Mouse (Mus musculus): ENCODE measurements around the gene Zfp341. TPM values are rescaled to one million over a fixed set of nuclear protein-coding genes. Genes with fewer than 3 reads are reported as not detected.

The Zfp341 gene
- polyA plus RNA-seq (2012; rRNA removed): 3.6 and 3.9 TPM in 2 replicates
- polyA plus RNA-seq (2014; fragmentation: Nextera tagmentation; extraction: Ambion mirVana): 1.1 and 2.2 TPM in 2 replicates

DNA sequence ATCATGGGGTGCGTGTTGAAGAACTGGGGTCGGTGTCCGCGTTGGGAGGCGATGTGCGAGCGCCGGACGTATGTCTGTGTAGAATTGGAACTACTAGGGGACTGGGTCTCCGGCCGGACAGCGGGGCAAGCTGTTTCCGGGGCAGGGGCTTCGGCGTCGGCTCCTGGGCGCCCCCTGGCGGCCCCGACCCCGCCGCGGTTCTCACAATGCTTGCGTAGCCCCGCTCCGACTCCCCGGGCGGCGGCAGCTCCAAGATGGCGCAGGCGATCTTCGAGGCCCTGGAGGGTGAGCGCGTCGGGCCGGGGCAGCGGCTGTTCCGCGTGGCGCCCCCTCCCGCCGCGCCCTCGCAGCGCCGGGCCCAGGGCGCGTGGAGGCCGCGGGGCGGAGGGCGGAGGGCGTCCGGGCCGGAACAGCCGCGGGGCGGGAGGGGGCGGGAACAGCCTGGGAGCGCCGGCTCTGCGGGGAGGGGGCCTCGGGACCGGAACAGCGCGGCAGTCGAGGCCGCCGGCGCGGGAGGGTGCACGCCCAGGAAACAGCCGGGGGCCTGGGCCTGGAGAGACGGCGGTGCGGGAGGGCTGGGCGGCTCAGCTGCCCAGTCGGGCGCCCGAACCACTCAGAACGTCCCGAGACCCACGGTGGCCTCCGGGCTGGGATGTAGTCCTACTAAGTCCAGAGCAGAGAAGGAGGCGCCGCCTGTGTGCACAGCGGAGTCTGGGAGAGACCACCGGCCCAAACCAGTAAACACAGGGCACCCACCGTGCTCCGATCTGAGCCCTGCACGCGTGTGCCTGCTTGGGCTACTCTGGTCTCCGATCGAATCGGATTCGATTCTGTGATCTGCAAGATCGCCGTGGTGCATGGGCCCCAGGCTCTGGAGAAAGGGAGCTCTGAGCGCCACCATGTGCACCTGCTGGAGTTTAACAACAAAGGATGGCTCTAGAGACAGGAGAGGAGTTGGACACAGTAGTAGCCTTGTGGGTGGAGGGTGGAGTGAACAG lies at the start of gene Zfp341, which contains the start of gene 4930519P11Rik:
Zfp341 (plus strand) TSS at position 180 of the 998 bp plus-strand sequence.
4930519P11Rik (minus strand) TSS at position 320 of the 998 bp plus-strand sequence.
- H3K27me3 ChIP-seq (ENCODE audit: control insufficient read depth, insufficient read depth, low read length): no peaks in the 10 kb centered on the region
- peak within 1 kb of the TSS; percentile 73 for H3K27ac ChIP-seq
- peaks cover 29 to 42% of the 10 kb centered on the region in 2 experiments for H3K4me1 ChIP-seq (replicated peaks; ENCODE audit: control insufficient read depth in 2 of 2, insufficient read depth in 2 of 2, low read length in 1 of 2)
- under 1% methylated on average over 88 of the region's 98 CpGs for WGBS (ENCODE audit: insufficient replicate concordance)
- H3K9ac ChIP-seq (replicated peaks): peak within 1 kb of the TSS; percentile 82
- H3K4me3 ChIP-seq (ENCODE audit: insufficient read depth in 1 of 2, low read depth in 2 of 2, low read length in 2 of 2): peak within 1 kb of the TSS; percentile 71 to 93
- ATAC-seq (ENCODE audit: insufficient read depth) (peak; percentile 86), DNase-seq (ENCODE audit: low read depth in 3 of 3, low spot score in 3 of 3) (peak; percentile 68 to 77 (median 70))
- H3K36me3 ChIP-seq (replicated peaks; ENCODE audit: control insufficient read depth, insufficient read depth, low read depth): no peaks in the 10 kb centered on the region
- peak within 1 kb of the TSS; percentile 86 for H3K4me2 ChIP-seq (ENCODE audit: low read depth)
- H3K9me3 ChIP-seq (ENCODE audit: control insufficient read depth, low read length): no peaks in the 10 kb centered on the region
- no peak for TF ChIP-seq EP300 (IDR thresholded peaks at IDR 0.05; ENCODE audit: low read depth)
- peak; percentile 77 for TF ChIP-seq CTCF (IDR thresholded peaks at IDR 0.05; ENCODE audit: low read depth)

DNA sequence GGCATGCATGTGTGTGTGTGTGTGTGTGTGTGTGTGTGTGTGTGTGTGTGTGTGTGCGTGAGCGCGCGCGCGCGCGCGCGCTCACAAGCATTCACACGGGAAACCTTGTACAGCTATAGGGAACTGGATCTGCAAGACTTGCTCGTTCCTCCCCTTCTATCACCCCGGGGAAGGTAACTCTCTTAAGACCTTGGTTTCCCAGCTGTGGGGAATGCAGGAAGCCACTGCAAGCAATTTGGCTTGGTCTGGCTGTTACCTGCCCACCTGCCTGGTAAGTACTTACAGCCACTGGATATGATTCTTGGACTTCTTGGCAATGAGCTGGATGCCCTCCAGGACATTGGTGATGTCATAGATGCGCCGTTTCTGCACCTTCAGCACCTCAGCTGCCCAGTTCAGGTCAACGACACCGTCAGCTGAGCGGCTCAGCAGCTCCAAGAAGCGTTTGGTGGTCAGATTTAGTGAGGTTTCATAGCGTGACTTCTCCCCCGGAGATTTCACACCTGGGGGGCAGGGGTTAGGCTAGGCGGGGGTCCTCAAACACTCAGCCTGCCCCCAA lies 49.4 kb upstream of the Zfp341 start:
- no peaks in the 10 kb centered on the region for H3K27me3 ChIP-seq (ENCODE audit: control insufficient read depth, insufficient read depth, low read length)
- no peak for ATAC-seq (ENCODE audit: insufficient read depth)
- no peaks in the 10 kb centered on the region for H3K9me3 ChIP-seq (ENCODE audit: control insufficient read depth, low read length)
- WGBS (ENCODE audit: insufficient replicate concordance): 87% methylated on average over 22 of the region's 22 CpGs
- no peak overlapping the region for H3K4me3 ChIP-seq (ENCODE audit: insufficient read depth in 1 of 2, low read depth in 2 of 2, low read length in 2 of 2)
- no peak overlapping the region for H3K4me2 ChIP-seq (ENCODE audit: low read depth)
- peaks cover 35% of the 10 kb centered on the region for H3K36me3 ChIP-seq (replicated peaks; ENCODE audit: control insufficient read depth, insufficient read depth, low read depth)
- H3K27ac ChIP-seq: no peak overlapping the region
- no peak overlapping the region for H3K9ac ChIP-seq (replicated peaks)
- TF ChIP-seq CTCF (IDR thresholded peaks at IDR 0.05; ENCODE audit: low read depth): no peak
- no peak for TF ChIP-seq EP300 (IDR thresholded peaks at IDR 0.05; ENCODE audit: low read depth)
- peaks cover 13 to 20% of the 10 kb centered on the region in 2 experiments; a peak in 3 of 4 replicates for H3K4me1 ChIP-seq (replicated peaks; ENCODE audit: control insufficient read depth in 2 of 2, insufficient read depth in 2 of 2, low read length in 1 of 2)
- DNase-seq (ENCODE audit: low read depth in 3 of 3, low spot score in 3 of 3): no peak

DNA sequence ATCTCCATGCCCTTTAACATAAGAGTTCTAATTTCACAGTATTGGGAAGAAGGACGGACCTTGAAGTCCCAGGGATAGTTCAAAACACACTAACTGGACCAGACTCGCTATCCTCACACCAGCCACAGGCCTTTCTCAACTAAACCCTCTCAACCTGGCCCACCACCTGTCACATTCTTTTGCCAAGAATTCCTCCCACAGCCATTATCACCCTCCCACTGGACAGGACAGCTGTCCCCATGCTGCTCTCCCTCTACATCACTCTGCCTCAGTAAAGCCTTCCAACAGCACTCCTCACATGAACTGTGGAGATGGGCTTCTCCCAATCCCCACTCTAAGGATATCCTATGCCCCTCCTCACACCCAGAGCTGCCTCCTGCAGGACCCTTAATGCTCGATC lies 47.5 kb upstream of the Zfp341 start:
- Histone ChIP-seq H3K27ac (no peak overlapping the region), H3K9ac (replicated peaks) (no peak overlapping the region), H3K36me3 (replicated peaks; ENCODE audit: control insufficient read depth, insufficient read depth, low read depth) (peaks cover 33% of the 10 kb centered on the region), H3K9me3 (ENCODE audit: control insufficient read depth, low read length) (no peaks in the 10 kb centered on the region), H3K4me2 (ENCODE audit: low read depth) (no peak overlapping the region), H3K27me3 (ENCODE audit: control insufficient read depth, insufficient read depth, low read length) (no peaks in the 10 kb centered on the region), H3K4me3 (ENCODE audit: insufficient read depth in 1 of 2, low read depth in 2 of 2, low read length in 2 of 2) (no peak overlapping the region), H3K4me1 (replicated peaks; ENCODE audit: control insufficient read depth in 2 of 2, insufficient read depth in 2 of 2, low read length in 1 of 2) (peaks cover 13 to 25% of the 10 kb centered on the region in 2 experiments)
- TF ChIP-seq CTCF (IDR thresholded peaks at IDR 0.05; ENCODE audit: low read depth) (no peak), EP300 (IDR thresholded peaks at IDR 0.05; ENCODE audit: low read depth) (no peak)
- DNase-seq (ENCODE audit: low read depth in 3 of 3, low spot score in 3 of 3) (no peak), ATAC-seq (ENCODE audit: insufficient read depth) (no peak)
- 80% methylated on average over 3 of the region's 3 CpGs for WGBS (ENCODE audit: insufficient replicate concordance)

DNA sequence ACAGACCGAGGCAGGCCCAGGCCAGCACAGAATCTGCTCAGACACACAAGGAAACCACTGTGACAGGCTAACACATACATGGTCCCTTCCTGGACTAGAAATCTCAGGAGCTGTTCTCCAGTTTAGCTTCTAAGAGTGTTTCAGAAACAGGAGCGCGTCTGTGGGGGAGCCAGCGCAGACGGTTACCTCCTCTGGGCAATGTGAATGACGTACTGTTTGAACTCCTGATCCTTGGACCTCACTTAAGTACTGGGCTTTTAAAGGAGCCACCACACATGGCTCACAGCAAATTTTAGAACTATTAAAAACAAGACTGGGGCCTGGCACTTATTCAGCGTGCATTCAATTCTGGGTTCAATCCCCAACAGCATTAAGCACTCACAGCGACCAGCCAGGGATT lies 46.5 kb upstream of the Zfp341 start:
- no peak for DNase-seq (ENCODE audit: low read depth in 3 of 3, low spot score in 3 of 3)
- Histone ChIP-seq H3K4me3 (ENCODE audit: insufficient read depth in 1 of 2, low read depth in 2 of 2, low read length in 2 of 2) (no peak overlapping the region), H3K9me3 (ENCODE audit: control insufficient read depth, low read length) (no peaks in the 10 kb centered on the region), H3K4me2 (ENCODE audit: low read depth) (no peak overlapping the region; the same call in 1 of the 2 replicates), H3K9ac (replicated peaks) (peak overlapping the region; percentile 27; the same call in 1 of the 2 replicates), H3K27me3 (ENCODE audit: control insufficient read depth, insufficient read depth, low read length) (no peaks in the 10 kb centered on the region), H3K4me1 (replicated peaks; ENCODE audit: control insufficient read depth in 2 of 2, insufficient read depth in 2 of 2, low read length in 1 of 2) (peaks cover 19 to 34% of the 10 kb centered on the region in 2 experiments), H3K27ac (no peak overlapping the region), H3K36me3 (replicated peaks; ENCODE audit: control insufficient read depth, insufficient read depth, low read depth) (peaks cover 27% of the 10 kb centered on the region)
- no peak for TF ChIP-seq EP300 (IDR thresholded peaks at IDR 0.05; ENCODE audit: low read depth)
- no peak for TF ChIP-seq CTCF (IDR thresholded peaks at IDR 0.05; ENCODE audit: low read depth)
- 78% methylated on average over 8 of the region's 8 CpGs for WGBS (ENCODE audit: insufficient replicate concordance)
- ATAC-seq (ENCODE audit: insufficient read depth): no peak
